Mouse (Mus musculus) lung, postnatal 0 days (tissue): ENCODE results near the gene Gm11034.

Source experiments
- CTCF ChIP-seq: IDR thresholded peaks from 2 replicates; pipeline ENCODE4 v1.5.1; 2016; ENCODE audit warnings: antibody characterized with exemption, mild to moderate bottlenecking
- EP300 ChIP-seq: IDR thresholded peaks from 2 replicates; pipeline ENCODE4 v1.6.1; 2016; ENCODE audit warnings: antibody characterized with exemption, mild to moderate bottlenecking, control low read depth

DNA sequence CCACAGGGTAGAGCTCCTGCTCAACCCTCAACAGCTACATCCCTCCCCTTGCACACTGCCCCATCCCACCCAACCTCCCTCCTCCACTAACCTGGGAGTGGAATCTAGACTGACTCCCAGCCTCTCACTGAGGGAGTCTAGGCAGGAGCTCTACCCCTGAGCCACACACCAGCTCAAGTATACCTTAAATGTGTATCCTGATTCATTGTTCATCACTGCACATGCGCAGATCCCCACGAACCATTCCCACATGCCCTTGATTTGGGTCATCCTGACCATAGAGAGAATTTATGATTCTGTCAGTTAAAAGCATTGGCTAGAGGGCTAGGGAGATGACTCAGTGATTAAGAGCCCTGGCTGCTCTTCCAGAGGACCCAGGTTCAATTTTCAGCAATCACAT, 49.3 kb upstream of the Gm11034 start:
- no peak for TF ChIP-seq EP300
- no peak for TF ChIP-seq CTCF
